Mouse (Mus musculus) embryonic facial prominence, embryonic 13.5 days (tissue): Measurements from ENCODE around the gene Zzz3. TPM values are rescaled to one million over a fixed set of nuclear protein-coding genes. Genes with fewer than 3 reads are reported as not detected.

Experiments used
- ATAC-seq: fragments of 200-750 bp; cut with Nextera tagmentation; 2 replicates; pipeline ENCODE4 v1.8.0; 2017; ENCODE audit warnings: low read depth; ENCODE audit not compliant: insufficient number of reproducible peaks, insufficient read depth, low FRiP score, low TSS enrichment
- H3K27ac ChIP-seq: fragments of 300-500 bp; sonication (generic); 2 replicates; pipeline ENCODE4 v1.5.1; 2015; ENCODE audit warnings: moderate library complexity, mild to moderate bottlenecking, inconsistent platforms
- H3K27me3 ChIP-seq: fragments of 300-500 bp; sonication (generic); 2 replicates; pipeline ENCODE4 v1.6.1; 2015; ENCODE audit warnings: mild to moderate bottlenecking, inconsistent platforms
- H3K36me3 ChIP-seq: fragments of 300-500 bp; sonication (generic); 2 replicates; pipeline ENCODE4 v1.6.1; 2015; ENCODE audit warnings: mild to moderate bottlenecking, inconsistent platforms
- H3K4me1 ChIP-seq: fragments of 300-500 bp; sonication (generic); 2 replicates; pipeline ENCODE4 v1.6.1; 2015; ENCODE audit warnings: inconsistent platforms
- H3K4me2 ChIP-seq: fragments of 300-500 bp; sonication (generic); 2 replicates; pipeline ENCODE4 v1.6.1; 2015; ENCODE audit warnings: moderate library complexity, mild to moderate bottlenecking, inconsistent platforms
- H3K4me3 ChIP-seq: fragments of 300-500 bp; sonication (generic); 2 replicates; pipeline ENCODE4 v1.5.1; 2015; ENCODE audit warnings: mild to moderate bottlenecking, inconsistent platforms
- H3K9ac ChIP-seq: fragments of 300-500 bp; sonication (generic); 2 replicates; pipeline ENCODE4 v1.6.1; 2015; ENCODE audit warnings: mild to moderate bottlenecking, inconsistent platforms
- H3K9me3 ChIP-seq: fragments of 300-500 bp; sonication (generic); 2 replicates; pipeline ENCODE4 v1.6.1; 2016; ENCODE audit warnings: inconsistent platforms
- WGBS: fragments of 180-500 bp; shearing (Covaris S2); methylation state at CpG from one replicate; pipeline ENCODE4 v1.1.7; 2015; ENCODE audit warnings: mixed read lengths; 5-methylcytosine and 5-hydroxymethylcytosine counted together
- polyA plus RNA-seq: library from polyadenylated mRNA; unstranded; fragments of >200 nt; fragmentation: Nextera tagmentation; extraction: Ambion mirVana; gene quantifications from 2 replicates; pipeline ENCODE4 v1.2.1, GENCODE M21; 2015

The Zzz3 gene
- polyA plus RNA-seq, 1 experiment from 2014 or later = 57.8 TPM

DNA sequence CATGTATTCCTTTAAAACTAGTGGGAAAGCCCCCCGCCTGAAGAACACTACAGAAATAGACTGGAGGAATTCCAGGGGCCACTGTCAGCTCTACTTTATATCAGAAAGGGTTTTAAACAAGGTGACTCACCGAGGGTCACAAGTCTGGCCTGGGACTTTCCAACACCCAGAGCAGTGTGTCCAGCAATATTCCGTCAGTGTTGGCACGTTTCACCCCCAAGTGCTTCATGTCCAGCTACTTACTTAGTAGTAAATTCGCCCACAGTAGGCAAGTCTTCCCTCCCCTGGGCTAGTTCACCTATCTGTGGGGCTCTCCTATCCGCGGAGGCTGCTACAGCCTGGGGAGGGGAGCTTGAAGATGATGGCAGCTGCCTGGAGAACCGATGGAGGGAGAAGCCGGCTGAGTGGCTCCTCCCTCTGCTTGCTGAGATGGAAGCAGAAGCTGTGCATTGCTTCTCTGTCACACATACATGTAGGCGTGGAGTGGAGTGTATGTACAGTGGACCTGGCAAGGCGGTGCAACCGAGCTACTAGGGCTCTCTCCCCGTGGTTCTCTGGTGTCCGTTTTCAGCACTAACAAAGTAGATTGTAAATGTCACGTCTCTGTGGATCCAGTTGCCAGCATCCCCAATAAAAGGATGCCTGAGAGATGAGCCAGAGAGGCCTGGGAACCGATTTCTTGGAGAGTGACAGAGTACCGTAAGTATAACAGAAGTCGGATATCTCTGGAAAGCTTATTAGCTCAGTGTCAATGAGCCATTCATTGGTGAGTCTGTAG lies 74.3 kb downstream of the Zzz3 start:
- 67% methylated on average over 18 of the region's 18 CpGs for WGBS
- H3K4me1 ChIP-seq = peaks cover 22% of the 10 kb centered on the region; the same call in 1 of the 2 replicates

DNA sequence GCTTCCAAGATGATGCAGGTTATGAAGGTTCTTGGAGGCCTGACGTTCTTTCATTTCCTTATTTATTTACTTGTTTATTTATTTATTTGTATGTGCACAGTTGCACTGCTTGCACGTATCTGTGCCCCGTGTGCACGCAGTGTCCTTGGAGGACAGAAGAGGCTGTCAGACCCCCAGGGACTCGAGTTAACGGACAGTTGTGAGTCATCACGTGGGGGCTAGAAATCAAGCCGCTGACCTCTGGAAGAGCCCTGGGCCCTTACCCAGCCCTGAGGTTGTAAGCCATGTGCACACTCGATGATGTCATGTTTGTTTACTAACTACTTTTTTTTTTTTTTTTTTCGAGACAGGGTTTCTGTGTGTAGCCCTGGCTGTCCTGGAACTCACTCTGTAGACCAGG lies 75.1 kb downstream of the Zzz3 start:
- Histone ChIP-seq H3K27me3 (no peaks in the 10 kb centered on the region), H3K4me3 (no peak overlapping the region), H3K9me3 (no peaks in the 10 kb centered on the region), H3K4me1 (peaks cover 22% of the 10 kb centered on the region; the same call in 1 of the 2 replicates), H3K4me2 (no peak overlapping the region), H3K36me3 (no peaks in the 10 kb centered on the region), H3K27ac (no peak overlapping the region), H3K9ac (no peak overlapping the region)
- ATAC-seq = no peak
- WGBS = 82% methylated on average over 10 of the region's 10 CpGs

More for the DNA sequence above, 74.3 kb downstream of the Zzz3 start:
- H3K36me3 ChIP-seq = no peaks in the 10 kb centered on the region
- H3K9ac ChIP-seq = no peak overlapping the region; the same call in 1 of the 2 replicates
- no peak overlapping the region for H3K4me3 ChIP-seq
- no peak overlapping the region for H3K4me2 ChIP-seq
- no peaks in the 10 kb centered on the region for H3K9me3 ChIP-seq
- H3K27me3 ChIP-seq = no peaks in the 10 kb centered on the region
- no peak for ATAC-seq
- H3K27ac ChIP-seq = no peak overlapping the region; the same call in 1 of the 2 replicates

DNA sequence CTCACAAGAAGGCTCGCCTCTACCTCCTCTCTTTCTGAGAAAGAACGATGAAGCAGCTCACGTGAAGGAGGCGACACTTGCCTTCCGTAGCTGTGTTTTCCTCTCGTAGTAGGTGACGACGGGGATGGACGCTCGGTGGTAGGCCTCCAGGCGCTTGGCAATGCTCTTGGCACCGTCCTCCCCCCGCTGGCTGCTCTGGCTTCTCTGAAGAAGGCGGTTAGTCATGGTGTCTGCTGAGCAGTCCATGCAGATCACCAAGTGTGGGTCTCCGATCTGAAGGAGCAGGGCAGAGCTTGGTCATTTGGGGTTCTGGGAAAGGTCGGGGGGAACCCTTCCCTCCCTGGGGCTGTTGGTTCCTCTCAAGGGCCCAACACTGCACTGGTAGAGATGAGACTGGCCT lies 77.4 kb downstream of the Zzz3 start:
- 83% methylated on average over 16 of the region's 16 CpGs for WGBS
- H3K4me3 ChIP-seq = no peak overlapping the region
- no peak overlapping the region for H3K4me2 ChIP-seq
- no peak for ATAC-seq
- H3K27me3 ChIP-seq = no peaks in the 10 kb centered on the region
- H3K9ac ChIP-seq = no peak overlapping the region
- no peak overlapping the region for H3K27ac ChIP-seq
- H3K4me1 ChIP-seq = peaks cover 17% of the 10 kb centered on the region; the same call in 1 of the 2 replicates
- H3K9me3 ChIP-seq = no peaks in the 10 kb centered on the region
- H3K36me3 ChIP-seq = no peaks in the 10 kb centered on the region

DNA sequence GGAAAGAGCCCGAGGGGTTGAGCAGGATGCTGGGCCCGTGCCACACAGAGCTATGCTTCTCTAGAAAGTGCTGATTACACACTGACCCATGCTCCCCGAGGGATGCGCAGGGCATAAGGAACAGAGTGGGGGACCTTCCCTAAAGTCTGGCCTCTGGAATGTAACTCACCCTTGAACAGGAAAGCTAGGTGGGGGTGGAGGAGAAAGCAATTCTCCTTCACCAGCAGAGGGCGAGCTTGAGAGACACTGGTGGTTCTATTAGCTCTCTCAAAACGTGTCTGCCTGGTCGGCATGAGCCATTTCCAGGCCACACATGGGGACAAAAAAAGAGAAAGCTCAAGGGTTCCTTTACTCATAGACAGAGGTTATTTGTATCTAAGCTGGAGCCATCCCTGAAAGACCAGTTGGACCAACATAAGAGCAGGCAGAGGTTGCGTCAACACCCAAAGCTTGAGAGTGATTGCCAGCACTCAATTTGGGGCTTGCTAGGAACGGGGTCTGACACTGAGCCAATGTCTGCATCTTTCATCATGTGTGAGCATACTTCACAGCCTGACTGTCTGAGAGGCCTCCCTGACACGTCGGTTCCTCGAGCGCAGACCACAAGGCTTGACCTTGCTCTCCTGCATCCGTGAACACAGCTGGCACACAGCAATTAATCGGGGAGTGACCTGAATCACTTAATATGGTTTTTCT lies 79.5 kb downstream of the Zzz3 start:
- no peak overlapping the region for H3K4me2 ChIP-seq
- no peak for ATAC-seq
- peaks cover 13% of the 10 kb centered on the region for H3K4me1 ChIP-seq
- no peak overlapping the region for H3K27ac ChIP-seq
- H3K4me3 ChIP-seq = no peak overlapping the region
- no peaks in the 10 kb centered on the region for H3K9me3 ChIP-seq
- H3K36me3 ChIP-seq = no peaks in the 10 kb centered on the region
- no peaks in the 10 kb centered on the region for H3K27me3 ChIP-seq
- WGBS = 59% methylated on average over 15 of the region's 15 CpGs
- H3K9ac ChIP-seq = no peak overlapping the region

DNA sequence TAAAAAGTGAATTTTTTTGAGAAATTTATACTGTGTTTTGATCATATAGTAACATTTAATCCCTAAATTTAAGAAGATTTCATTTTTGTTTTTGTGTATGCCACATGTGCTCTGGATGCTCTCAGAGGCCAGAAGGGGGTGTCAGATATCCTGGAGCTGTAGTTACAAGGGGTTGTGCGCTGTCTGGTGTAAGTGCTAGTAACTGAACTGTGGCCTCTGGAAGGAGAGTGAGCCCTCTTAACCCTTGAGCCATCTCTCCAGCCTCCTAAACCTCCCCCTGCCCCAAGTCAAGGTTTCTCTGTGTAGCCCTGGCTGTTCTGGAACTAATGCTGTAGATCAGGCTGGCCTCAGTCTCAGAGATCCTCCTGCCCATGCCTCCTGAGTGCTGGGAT lies 80.0 kb downstream of the Zzz3 start:
- peaks cover 12% of the 10 kb centered on the region for H3K4me1 ChIP-seq
- no peak for ATAC-seq

DNA sequence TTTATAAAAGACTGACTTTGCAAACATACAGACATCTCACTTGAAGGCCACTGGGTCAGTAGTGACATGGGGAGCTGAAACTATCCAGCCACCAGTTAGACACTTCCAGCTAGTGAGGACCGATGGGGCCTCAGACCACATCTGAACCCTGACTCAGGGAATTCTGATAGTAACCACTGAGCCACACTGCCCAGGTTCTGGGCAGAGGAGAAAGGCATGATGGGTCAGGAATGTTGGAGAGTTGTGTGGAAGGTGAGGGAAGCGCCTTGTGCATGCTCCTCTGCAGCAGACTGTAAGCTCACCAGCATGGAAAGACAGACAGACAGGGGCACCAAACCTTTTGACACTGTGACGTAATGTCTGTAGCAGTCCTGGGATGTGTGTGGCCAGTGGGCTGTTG lies 80.6 kb downstream of the Zzz3 start:
- H3K4me2 ChIP-seq = no peak overlapping the region
- ATAC-seq = no peak
- no peak overlapping the region for H3K4me3 ChIP-seq
- H3K36me3 ChIP-seq = no peaks in the 10 kb centered on the region
- H3K9ac ChIP-seq = no peak overlapping the region
- no peaks in the 10 kb centered on the region for H3K27me3 ChIP-seq
- H3K4me1 ChIP-seq = peaks cover 12% of the 10 kb centered on the region
- WGBS = 90% methylated on average over 3 of the region's 3 CpGs
- no peaks in the 10 kb centered on the region for H3K9me3 ChIP-seq
- no peak overlapping the region for H3K27ac ChIP-seq

More for the DNA sequence above, 80.0 kb downstream of the Zzz3 start:
- no peak overlapping the region for H3K27ac ChIP-seq
- no peaks in the 10 kb centered on the region for H3K36me3 ChIP-seq
- H3K4me2 ChIP-seq = no peak overlapping the region
- 80% methylated on average over 1 of the region's 1 CpGs for WGBS
- no peak overlapping the region for H3K9ac ChIP-seq
- no peak overlapping the region for H3K4me3 ChIP-seq
- H3K9me3 ChIP-seq = no peaks in the 10 kb centered on the region
- no peaks in the 10 kb centered on the region for H3K27me3 ChIP-seq

DNA sequence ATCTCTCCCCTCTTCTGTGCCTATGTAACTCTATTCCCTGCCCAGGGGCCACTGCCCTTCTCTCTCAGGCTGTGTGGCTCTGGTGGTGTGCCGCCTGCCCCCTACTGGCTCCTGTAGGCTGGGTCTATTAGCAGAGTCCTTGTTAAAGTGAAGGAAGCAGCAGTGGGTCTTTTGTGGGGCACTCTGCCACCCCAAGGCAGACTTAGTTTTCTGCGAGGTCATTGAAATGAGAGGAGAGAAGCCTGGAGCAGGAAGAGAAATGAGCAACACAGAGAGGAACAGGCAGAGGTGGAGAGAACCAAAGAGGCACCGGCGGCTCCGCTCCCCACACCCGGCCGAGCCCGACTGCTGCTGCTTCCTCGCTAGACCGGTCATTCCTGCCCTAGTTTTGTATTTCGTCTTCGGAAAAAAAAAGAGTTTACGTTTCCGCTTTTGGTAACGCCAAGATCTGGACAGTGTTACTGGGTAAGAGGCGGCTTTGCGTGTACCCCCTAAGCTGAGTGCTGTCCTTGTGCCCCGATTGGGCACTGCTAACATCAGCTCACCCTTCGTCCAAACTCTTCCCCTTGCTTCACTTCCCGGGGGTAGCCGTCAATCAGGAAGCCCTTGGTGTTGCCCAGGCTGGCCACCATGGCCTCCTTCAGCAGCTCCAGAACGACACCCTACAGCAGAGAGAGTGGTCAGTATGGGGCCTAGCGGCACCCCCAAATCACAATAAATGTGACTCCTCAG lies 82.7 kb downstream of the Zzz3 start:
- peaks cover 20% of the 10 kb centered on the region for H3K4me1 ChIP-seq
- H3K36me3 ChIP-seq = no peaks in the 10 kb centered on the region
- no peaks in the 10 kb centered on the region for H3K9me3 ChIP-seq
- ATAC-seq = peak; percentile 60; the same call in 1 of the 2 replicates
- peak overlapping the region; percentile 46 for H3K4me3 ChIP-seq
- 2% methylated on average over 23 of the region's 23 CpGs for WGBS
- peak overlapping the region; percentile 77 for H3K4me2 ChIP-seq
- no peaks in the 10 kb centered on the region for H3K27me3 ChIP-seq
- peak overlapping the region; percentile 68 for H3K9ac ChIP-seq
- H3K27ac ChIP-seq = peak overlapping the region; percentile 68; the same call in 1 of the 2 replicates

DNA sequence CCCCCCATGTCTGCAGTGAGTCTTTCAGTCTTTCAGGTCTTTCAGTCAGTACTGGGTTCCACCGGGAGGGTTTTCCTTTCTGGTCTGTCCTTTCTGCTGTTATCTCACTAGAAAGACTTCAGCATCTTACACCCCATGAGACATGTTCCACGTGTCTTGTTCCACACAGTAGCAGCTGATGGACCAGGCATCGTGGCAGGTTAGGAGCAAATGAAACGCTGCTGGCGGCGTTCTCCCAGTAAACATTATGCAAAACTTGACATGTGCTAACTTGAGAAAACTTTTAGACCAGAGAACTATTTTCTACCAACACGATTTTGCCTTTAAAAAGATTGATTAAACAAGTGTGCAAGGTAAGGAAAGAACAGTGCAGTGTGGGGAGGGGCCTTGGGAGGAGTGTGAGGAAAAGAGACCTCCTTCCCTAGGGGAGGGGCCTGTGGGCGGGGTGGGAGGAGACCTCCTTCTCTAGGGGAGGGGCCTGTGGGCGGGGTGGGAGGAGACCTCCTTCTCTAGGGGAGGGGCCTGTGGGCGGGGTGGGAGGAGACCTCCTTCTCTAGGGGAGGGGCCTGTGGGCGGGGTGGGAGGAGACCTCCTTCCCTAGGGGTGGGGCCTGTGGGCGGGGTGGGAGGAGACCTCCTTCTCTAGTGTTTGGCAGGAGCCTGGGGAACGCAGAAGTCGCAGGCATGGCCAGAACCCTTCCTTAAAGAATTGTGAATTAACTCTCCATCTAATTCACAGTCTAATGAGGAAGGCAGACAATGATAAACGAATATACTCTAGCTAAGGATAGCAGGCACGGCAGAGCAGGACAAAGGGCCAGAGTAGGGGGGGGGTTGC lies 83.5 kb downstream of the Zzz3 start:
- peak; percentile 71 for ATAC-seq
- H3K27ac ChIP-seq = 0 out of 2 replicates have a peak overlapping the region, but pooled peaks have one; percentile 68

DNA sequence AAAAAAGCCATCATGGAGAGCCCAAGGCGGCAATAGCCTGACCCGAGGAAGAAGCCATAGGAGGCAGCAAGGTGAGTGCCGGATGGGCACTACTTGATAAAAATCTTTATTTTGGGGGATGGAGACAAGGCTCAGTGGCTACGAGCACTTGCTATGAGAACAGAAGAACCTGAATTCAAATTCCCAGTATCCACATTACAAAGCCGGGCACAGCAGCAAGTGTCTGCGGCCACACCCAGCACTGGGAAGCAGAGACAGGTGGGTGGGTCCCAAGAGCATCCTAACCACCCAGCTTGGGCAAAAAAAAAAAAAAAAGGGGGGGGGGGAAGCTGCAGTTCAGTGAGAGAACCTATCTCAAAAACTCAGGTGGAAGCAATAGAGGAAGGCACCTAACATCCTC lies 85.1 kb downstream of the Zzz3 start:
- ATAC-seq = no peak
- Histone ChIP-seq H3K27ac (no peak overlapping the region), H3K36me3 (no peaks in the 10 kb centered on the region), H3K4me3 (no peak overlapping the region), H3K4me1 (peaks cover 35% of the 10 kb centered on the region), H3K9ac (no peak overlapping the region), H3K9me3 (no peaks in the 10 kb centered on the region), H3K27me3 (no peaks in the 10 kb centered on the region), H3K4me2 (no peak overlapping the region)
- 93% methylated on average over 6 of the region's 6 CpGs for WGBS

More for the DNA sequence above, 83.5 kb downstream of the Zzz3 start:
- peak overlapping the region; percentile 77 for H3K4me2 ChIP-seq
- H3K9me3 ChIP-seq = no peaks in the 10 kb centered on the region
- no peaks in the 10 kb centered on the region for H3K36me3 ChIP-seq
- peak overlapping the region; percentile 68 for H3K9ac ChIP-seq
- H3K4me3 ChIP-seq = peak overlapping the region; percentile 46
- H3K27me3 ChIP-seq = no peaks in the 10 kb centered on the region
- WGBS = 5% methylated on average over 14 of the region's 16 CpGs
- peaks cover 23% of the 10 kb centered on the region for H3K4me1 ChIP-seq

DNA sequence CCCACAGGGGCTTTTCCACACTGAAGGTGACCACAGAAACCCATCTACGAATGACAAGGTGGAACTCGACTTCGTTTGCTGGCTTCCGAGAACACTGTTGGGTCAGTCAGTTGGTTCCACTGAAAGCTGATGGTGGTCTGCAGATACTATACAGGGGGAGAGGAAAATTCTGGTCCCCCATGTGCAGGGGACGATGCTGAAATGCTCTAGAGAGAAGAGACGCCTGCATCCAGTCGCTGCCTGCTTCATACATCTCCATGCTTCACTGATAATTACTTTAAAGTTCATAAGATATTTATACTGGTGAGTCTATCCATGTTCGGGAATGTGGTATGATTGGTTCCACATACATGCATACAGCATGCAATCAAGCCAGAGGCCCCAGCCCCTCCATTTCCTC lies 86.9 kb downstream of the Zzz3 start:
- ATAC-seq = no peak
- Histone ChIP-seq H3K4me3 (no peak overlapping the region), H3K27ac (0 out of 2 replicates have a peak overlapping the region, but pooled peaks have one; percentile 23), H3K27me3 (no peaks in the 10 kb centered on the region), H3K4me2 (no peak overlapping the region), H3K9me3 (no peaks in the 10 kb centered on the region), H3K4me1 (peaks cover 35% of the 10 kb centered on the region), H3K36me3 (no peaks in the 10 kb centered on the region), H3K9ac (no peak overlapping the region)
- WGBS = 66% methylated on average over 8 of the region's 8 CpGs

DNA sequence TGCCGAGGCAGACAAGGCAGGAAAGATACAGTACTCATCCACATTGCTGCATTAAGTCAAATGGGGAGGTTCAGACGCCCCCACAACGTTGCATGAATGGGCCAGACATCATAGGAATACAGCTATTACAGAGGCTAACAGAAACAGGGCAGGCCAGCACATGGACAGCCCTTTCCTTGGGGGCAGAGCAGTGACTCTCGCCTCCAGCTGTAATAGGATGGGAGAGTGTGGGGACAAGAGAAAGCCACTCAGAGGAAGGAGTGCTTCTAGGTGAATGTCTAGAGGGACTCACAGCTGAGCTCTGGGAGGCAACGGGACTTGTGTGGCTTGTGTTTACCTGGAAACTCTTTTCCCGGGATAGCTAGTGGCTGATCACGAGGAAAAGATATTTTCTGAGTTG lies 88.5 kb downstream of the Zzz3 start:
- Histone ChIP-seq H3K27me3 (no peaks in the 10 kb centered on the region), H3K4me3 (no peak overlapping the region), H3K4me2 (no peak overlapping the region), H3K9ac (no peak overlapping the region), H3K27ac (peak overlapping the region; percentile 58), H3K36me3 (no peaks in the 10 kb centered on the region), H3K4me1 (peaks cover 23% of the 10 kb centered on the region), H3K9me3 (no peaks in the 10 kb centered on the region)
- ATAC-seq = no peak
- WGBS = 38% methylated on average over 7 of the region's 7 CpGs
